ENCODE assay signal across 24 mouse cellular contexts in the genomic region with DNA sequence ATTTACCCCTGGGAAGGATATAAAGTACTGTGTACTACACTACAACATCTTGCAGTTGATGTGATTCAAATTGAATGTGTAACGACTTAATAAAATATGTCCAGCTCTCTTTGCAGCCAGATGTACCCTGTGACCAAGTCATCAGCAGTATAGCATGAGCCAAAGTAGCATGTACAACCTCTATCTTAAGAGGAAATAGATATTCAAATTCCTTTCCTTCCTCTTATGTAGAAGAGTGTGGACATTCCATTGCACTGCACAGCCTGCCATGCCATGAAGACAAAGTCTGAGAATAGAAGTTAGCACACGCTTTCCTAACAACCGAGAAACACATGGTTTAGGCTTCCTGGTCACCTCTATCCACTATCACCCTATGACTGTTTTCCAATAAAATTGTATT.
DNase-seq lines count a peak whose midpoint lies in the region; ATAC-seq and TF ChIP-seq lines count a peak whose summit lies in the region.
"Had no signal": no experiment of that assay in that cellular context is flagged by ENCODE, and none has a peak within 500 bp of the region (broad histone marks: within the 10 kb centered on the region; RNA-seq: fewer than 3 reads in every experiment).

No protein-coding gene starts in this region.

- WGBS in heart, embryonic 16.5 days: 46% methylated on average over 3 of the region's 3 CpGs
- WGBS in heart, embryonic 11.5 days (ENCODE audit: insufficient replicate concordance): 71% methylated on average over 3 of the region's 3 CpGs
- 53% methylated on average over 3 of the region's 3 CpGs for WGBS in liver, embryonic 14.5 days (ENCODE audit: insufficient replicate concordance)
- 55% methylated on average over 3 of the region's 3 CpGs for WGBS in liver, postnatal 0 days (ENCODE audit: insufficient replicate concordance)
- 92% methylated on average over 3 of the region's 3 CpGs for WGBS in embryonic facial prominence, embryonic 10.5 days

- no peak for DNase-seq in liver, embryonic 14.5 days (ENCODE audit: low read depth in 3 of 3, low spot score in 3 of 3)
- no peak for DNase-seq in liver, postnatal 0 days
- no peak for DNase-seq in embryonic facial prominence, embryonic 10.5 days (ENCODE audit: low spot score)
- DNase-seq: adrenal gland, adult 2 months; adrenal gland, postnatal 14 days; B cell, adult 2 months; cerebellum, adult 11 months; cerebellum, adult 2 months; cerebellum, adult 9-11 months; cerebellum, postnatal 25 days; embryo, embryonic 11 days; gastrocnemius, postnatal 10 days; gastrocnemius, postnatal 36 days; heart, adult 11 months had no signal

- H3K9ac ChIP-seq in heart, embryonic 16.5 days (ENCODE audit: low read length): no peak overlapping the region
- no peak overlapping the region for H3K9ac ChIP-seq in heart, embryonic 11.5 days (ENCODE audit: low read depth, low read length)
- H3K9ac ChIP-seq in liver, embryonic 14.5 days (replicated peaks): no peak overlapping the region
- H3K9ac ChIP-seq in liver, postnatal 0 days (replicated peaks): no peak overlapping the region
- H3K9ac ChIP-seq: forebrain, embryonic 13.5 days; hindbrain, embryonic 13.5 days; intestine, embryonic 15.5 days had no signal

- no peak for TF ChIP-seq EP300 in liver, embryonic 14.5 days (IDR thresholded peaks at IDR 0.05; ENCODE audit: low read depth)
- no peak for TF ChIP-seq EP300 in liver, postnatal 0 days (IDR thresholded peaks at IDR 0.05; ENCODE audit: low read depth)

- no peaks in the 10 kb centered on the region for H3K9me3 ChIP-seq in heart, embryonic 16.5 days (replicated peaks; ENCODE audit: control insufficient read depth, low read length)
- H3K9me3 ChIP-seq in heart, embryonic 11.5 days (replicated peaks; ENCODE audit: control insufficient read depth, low read length): no peaks in the 10 kb centered on the region
- no peaks in the 10 kb centered on the region for H3K9me3 ChIP-seq in liver, embryonic 14.5 days (ENCODE audit: control insufficient read depth, low read length)
- H3K9me3 ChIP-seq in liver, postnatal 0 days (ENCODE audit: low read length): no peaks in the 10 kb centered on the region
- H3K9me3 ChIP-seq in embryonic facial prominence, embryonic 10.5 days: no peaks in the 10 kb centered on the region
- H3K9me3 ChIP-seq: forebrain, embryonic 10.5 days; forebrain, embryonic 13.5 days; hindbrain, embryonic 13.5 days; intestine, embryonic 15.5 days had no signal

- H3K4me1 ChIP-seq in heart, embryonic 16.5 days (ENCODE audit: control insufficient read depth, insufficient read depth, low read length): peaks cover 9% of the 10 kb centered on the region; the same call in 1 of the 2 replicates
- H3K4me1 ChIP-seq in heart, embryonic 11.5 days (ENCODE audit: control insufficient read depth, insufficient read depth, low read length): no peaks in the 10 kb centered on the region
- no peaks in the 10 kb centered on the region for H3K4me1 ChIP-seq in liver, embryonic 14.5 days (replicated peaks; ENCODE audit: control insufficient read depth in 2 of 2, insufficient read depth in 2 of 2, low read length in 1 of 2)
- H3K4me1 ChIP-seq in liver, postnatal 0 days (ENCODE audit: insufficient read depth): no peaks in the 10 kb centered on the region
- H3K4me1 ChIP-seq in embryonic facial prominence, embryonic 10.5 days: peaks cover 6% of the 10 kb centered on the region
- H3K4me1 ChIP-seq: forebrain, embryonic 10.5 days; forebrain, embryonic 13.5 days; hindbrain, embryonic 13.5 days; intestine, embryonic 15.5 days had no signal

- ATAC-seq in heart, embryonic 16.5 days (replicated peaks; ENCODE audit: extremely low read depth, insufficient read depth, low FRiP score): peak; percentile 91
- no peak for ATAC-seq in heart, embryonic 11.5 days (replicated peaks; ENCODE audit: insufficient number of reproducible peaks, low FRiP score, low TSS enrichment)
- peak; percentile 21; the same call in 1 of the 2 replicates for ATAC-seq in liver, embryonic 14.5 days (ENCODE audit: insufficient read depth)
- ATAC-seq in liver, postnatal 0 days: no peak
- ATAC-seq in granulocyte monocyte progenitor cell, adult 5-6 weeks (replicated peaks; ENCODE audit: poor library complexity, severe bottlenecking): peak; percentile 40
- ATAC-seq in monocyte, adult 5-6 weeks (replicated peaks; ENCODE audit: insufficient number of reproducible peaks, low FRiP score, low TSS enrichment, poor library complexity, severe bottlenecking): peak; percentile 61; the same call in 1 of the 2 replicates
- ATAC-seq: forebrain, embryonic 13.5 days; forebrain, embryonic 16.5 days; hindbrain, embryonic 16.5 days; intestine, embryonic 15.5 days had no signal

- H3K4me2 ChIP-seq in heart, embryonic 16.5 days (ENCODE audit: low read depth, low read length): no peak overlapping the region
- no peak overlapping the region for H3K4me2 ChIP-seq in heart, embryonic 11.5 days
- H3K4me2 ChIP-seq in liver, embryonic 14.5 days (ENCODE audit: low read depth): no peak overlapping the region
- H3K4me2 ChIP-seq in liver, postnatal 0 days (ENCODE audit: low read depth, low read length): no peak overlapping the region
- H3K4me2 ChIP-seq: forebrain, embryonic 13.5 days; hindbrain, embryonic 13.5 days; intestine, embryonic 15.5 days had no signal

- no peak for TF ChIP-seq CTCF in liver, embryonic 14.5 days (IDR thresholded peaks at IDR 0.05; ENCODE audit: low read depth)
- no peak for TF ChIP-seq CTCF in liver, postnatal 0 days (IDR thresholded peaks at IDR 0.05; ENCODE audit: low read depth)

- peak overlapping the region; percentile 53 for H3K27ac ChIP-seq in heart, embryonic 16.5 days (ENCODE audit: low read length)
- H3K27ac ChIP-seq in heart, embryonic 11.5 days (ENCODE audit: low read depth, low read length): no peak overlapping the region
- H3K27ac ChIP-seq in liver, embryonic 14.5 days: no peak overlapping the region
- H3K27ac ChIP-seq in liver, postnatal 0 days (ENCODE audit: low read depth): no peak overlapping the region
- H3K27ac ChIP-seq in embryonic facial prominence, embryonic 10.5 days (replicated peaks): no peak overlapping the region
- H3K27ac ChIP-seq: forebrain, embryonic 10.5 days; forebrain, embryonic 13.5 days; hindbrain, embryonic 13.5 days; intestine, embryonic 15.5 days had no signal

- H3K27me3 ChIP-seq in heart, embryonic 16.5 days (ENCODE audit: control insufficient read depth, insufficient read depth, low read length): no peaks in the 10 kb centered on the region
- no peaks in the 10 kb centered on the region for H3K27me3 ChIP-seq in heart, embryonic 11.5 days (ENCODE audit: control insufficient read depth, insufficient read depth, low read length)
- no peaks in the 10 kb centered on the region for H3K27me3 ChIP-seq in liver, embryonic 14.5 days (ENCODE audit: control insufficient read depth, insufficient read depth, low read length)
- H3K27me3 ChIP-seq in liver, postnatal 0 days (ENCODE audit: insufficient read depth, low read length): no peaks in the 10 kb centered on the region
- no peaks in the 10 kb centered on the region for H3K27me3 ChIP-seq in embryonic facial prominence, embryonic 10.5 days (replicated peaks; ENCODE audit: low read depth, poor library complexity, severe bottlenecking)
- H3K27me3 ChIP-seq: forebrain, embryonic 13.5 days; hindbrain, embryonic 13.5 days; intestine, embryonic 15.5 days had no signal

- no peaks in the 10 kb centered on the region for H3K36me3 ChIP-seq in heart, embryonic 16.5 days (ENCODE audit: control insufficient read depth, insufficient read depth)
- no peaks in the 10 kb centered on the region for H3K36me3 ChIP-seq in heart, embryonic 11.5 days (ENCODE audit: control insufficient read depth, insufficient read depth, low read length)
- no peaks in the 10 kb centered on the region for H3K36me3 ChIP-seq in liver, embryonic 14.5 days (replicated peaks; ENCODE audit: control insufficient read depth, insufficient read depth, low read depth)
- H3K36me3 ChIP-seq in liver, postnatal 0 days (replicated peaks; ENCODE audit: insufficient read depth, low read length): no peaks in the 10 kb centered on the region
- H3K36me3 ChIP-seq in embryonic facial prominence, embryonic 10.5 days (replicated peaks): no peaks in the 10 kb centered on the region
- H3K36me3 ChIP-seq: forebrain, embryonic 10.5 days; hindbrain, embryonic 13.5 days; intestine, embryonic 15.5 days had no signal

- no peak overlapping the region for H3K4me3 ChIP-seq in heart, embryonic 16.5 days (ENCODE audit: low read length)
- H3K4me3 ChIP-seq in heart, embryonic 11.5 days (ENCODE audit: low read depth, low read length): no peak overlapping the region
- H3K4me3 ChIP-seq in liver, embryonic 14.5 days (ENCODE audit: insufficient read depth in 1 of 2, low read depth in 2 of 2, low read length in 2 of 2): no peak overlapping the region
- H3K4me3 ChIP-seq in liver, postnatal 0 days (ENCODE audit: low read depth, low read length): no peak overlapping the region
- no peak overlapping the region for H3K4me3 ChIP-seq in embryonic facial prominence, embryonic 10.5 days
- H3K4me3 ChIP-seq: forebrain, embryonic 10.5 days; forebrain, embryonic 13.5 days; hindbrain, embryonic 13.5 days; intestine, embryonic 15.5 days had no signal

Comparison
In these comparisons a context has a peak if more than half of its experiments do, and no peak if none do; other contexts are left out.
1. ATAC-seq: peak in heart, embryonic 16.5 days (single experiment), liver, embryonic 14.5 days (single experiment), granulocyte monocyte progenitor cell, adult 5-6 weeks (single experiment) and monocyte, adult 5-6 weeks (single experiment); none in heart, embryonic 11.5 days (single experiment) and liver, postnatal 0 days (single experiment).